Mouse (Mus musculus) MEL (cell line): ENCODE data around the gene Car15. TPM values are rescaled to one million over a fixed set of nuclear protein-coding genes. Genes with fewer than 3 reads are reported as not detected.

Experiments used
- DNase-seq: peaks from one replicate; pipeline ENCODE4 v3.0.0; 2011; ENCODE audit warnings: low read depth, low spot score
- H3K27ac ChIP-seq: 2 replicates; pipeline ENCODE4 v1.5.1; 2012; ENCODE audit warnings: low read depth, mild to moderate bottlenecking, control low read depth, low read length, moderate library complexity; ENCODE audit not compliant: control insufficient read depth
- H3K27me3 ChIP-seq, 2 experiments: fragments of 150-350 bp in 1 of 2; sonication (generic) in 1 of 2; 2 replicates each; pipeline ENCODE4 v1.6.1; 2012; ENCODE audit warnings: low read length in 2 of 2, mild to moderate bottlenecking in 2 of 2, improper control_type of control experiment in 1 of 2, moderate library complexity in 1 of 2; ENCODE audit not compliant: insufficient read depth in 2 of 2, control insufficient read depth in 1 of 2
- H3K36me3 ChIP-seq, 2 experiments: 2 replicates each; pipeline ENCODE4 v1.6.1; 2012 to 2014; ENCODE audit warnings: low read length in 2 of 2, improper control_type of control experiment in 1 of 2, inconsistent platforms in 1 of 2, mild to moderate bottlenecking in 1 of 2; ENCODE audit not compliant: insufficient read depth in 2 of 2, control insufficient read depth in 1 of 2
- H3K4me1 ChIP-seq, 2 experiments: fragments of 150-350 bp in 1 of 2; sonication (generic) in 1 of 2; 2 replicates each; pipeline ENCODE4 v1.6.1; 2012; ENCODE audit warnings: low read length in 2 of 2, improper control_type of control experiment in 1 of 2, mild to moderate bottlenecking in 1 of 2; ENCODE audit not compliant: insufficient read depth in 2 of 2, control insufficient read depth in 1 of 2
- H3K4me3 ChIP-seq, 2 experiments: fragments of 150-350 bp in 1 of 2; sonication (generic) in 1 of 2; 2 replicates each; pipeline ENCODE4 v1.5.1; 2012; ENCODE audit warnings: low read depth in 2 of 2, low read length in 2 of 2, mild to moderate bottlenecking in 2 of 2, moderate library complexity in 2 of 2, control low read depth in 1 of 2, improper control_type of control experiment in 1 of 2; ENCODE audit not compliant: control insufficient read depth in 1 of 2, insufficient read depth in 1 of 2
- H3K79me2 ChIP-seq: 2 replicates; pipeline ENCODE4 v1.6.1; 2012; ENCODE audit warnings: mild to moderate bottlenecking, low read length, moderate library complexity; ENCODE audit not compliant: control insufficient read depth, poor library complexity, insufficient read depth
- H3K9ac ChIP-seq: 2 replicates; pipeline ENCODE4 v1.6.1; 2012; ENCODE audit warnings: low read depth, mild to moderate bottlenecking, control low read depth, low read length, moderate library complexity; ENCODE audit not compliant: control insufficient read depth, poor library complexity, severe bottlenecking
- H3K9me3 ChIP-seq: fragments of 150-350 bp; sonication (generic); replicated peaks from 2 replicates; pipeline ENCODE4 v1.6.1; 2012; ENCODE audit warnings: mild to moderate bottlenecking, low read length, improper control_type of control experiment, moderate library complexity; ENCODE audit not compliant: insufficient read depth
- BHLHE40 ChIP-seq: IDR thresholded peaks from 2 replicates; pipeline ENCODE4 v1.6.1; 2012; ENCODE audit warnings: low read depth, mild to moderate bottlenecking, inconsistent platforms, low read length, improper control_type of control experiment, borderline replicate concordance
- CHD2 ChIP-seq: IDR thresholded peaks from 2 replicates; pipeline ENCODE4 v1.6.1; 2011; ENCODE audit warnings: low read length, improper control_type of control experiment
- CTCF ChIP-seq, 3 experiments: IDR thresholded peaks in 2 of 3; conservative IDR thresholded peaks in 1 of 3; 2 replicates each; pipeline ENCODE4 v1.5.1; 2011 to 2012; ENCODE audit warnings: low read length in 3 of 3, low read depth in 2 of 3, mild to moderate bottlenecking in 2 of 3, improper control_type of control experiment in 1 of 3, inconsistent platforms in 1 of 3, mixed read lengths in 1 of 3, moderate library complexity in 1 of 3; ENCODE audit not compliant: control insufficient read depth in 1 of 3, insufficient read depth in 1 of 3, poor library complexity in 1 of 3, severe bottlenecking in 1 of 3
- E2F4 ChIP-seq: IDR thresholded peaks from 2 replicates; pipeline ENCODE4 v1.6.1; 2011; ENCODE audit warnings: low read depth, low read length, improper control_type of control experiment, borderline replicate concordance
- ELF1 ChIP-seq: IDR thresholded peaks from 2 replicates; pipeline ENCODE4 v1.6.1; 2014; ENCODE audit warnings: low read depth, mild to moderate bottlenecking, inconsistent platforms, low read length, improper control_type of control experiment, moderate library complexity
- EP300 ChIP-seq, 2 experiments: IDR thresholded peaks; 2 replicates each; pipeline ENCODE4 v1.6.1; 2011; ENCODE audit warnings: improper control_type of control experiment in 2 of 2, low read length in 2 of 2, low read depth in 1 of 2, mild to moderate bottlenecking in 1 of 2
- GATA1 ChIP-seq: IDR thresholded peaks from 2 replicates; pipeline ENCODE4 v1.6.1; 2011; ENCODE audit warnings: low read depth, low read length, improper control_type of control experiment
- KAT2A ChIP-seq: conservative IDR thresholded peaks from 2 replicates; pipeline ENCODE4 v1.6.1; 2012; ENCODE audit warnings: low read depth, low read length, improper control_type of control experiment, inconsistent platforms
- MAFK ChIP-seq: IDR thresholded peaks from 2 replicates; pipeline ENCODE4 v1.6.1; 2011; ENCODE audit warnings: low read depth, mild to moderate bottlenecking, low read length, improper control_type of control experiment, borderline replicate concordance
- MAX ChIP-seq: IDR thresholded peaks from 2 replicates; pipeline ENCODE4 v1.6.1; 2011; ENCODE audit warnings: low read length, improper control_type of control experiment
- MAZ ChIP-seq: IDR thresholded peaks from 2 replicates; pipeline ENCODE4 v1.6.1; 2012; ENCODE audit warnings: low read depth, mild to moderate bottlenecking, inconsistent platforms, low read length, improper control_type of control experiment
- MEF2A ChIP-seq: IDR thresholded peaks from 2 replicates; pipeline ENCODE4 v1.6.1; 2014; ENCODE audit warnings: low read depth, mild to moderate bottlenecking, inconsistent platforms, low read length, improper control_type of control experiment; ENCODE audit not compliant: poor library complexity, insufficient replicate concordance, severe bottlenecking; ENCODE audit errors: extremely low read depth
- MYB ChIP-seq: IDR thresholded peaks from 2 replicates; pipeline ENCODE4 v1.6.1; 2011; ENCODE audit warnings: mild to moderate bottlenecking, low read depth, low read length, improper control_type of control experiment
- MYC ChIP-seq: IDR thresholded peaks from 2 replicates; pipeline ENCODE4 v1.6.1; 2011; ENCODE audit warnings: low read depth, mild to moderate bottlenecking, low read length, improper control_type of control experiment, moderate library complexity
- NRF1 ChIP-seq: IDR thresholded peaks from 2 replicates; pipeline ENCODE4 v1.6.1; 2014; ENCODE audit warnings: low read depth, mild to moderate bottlenecking, inconsistent platforms, low read length, improper control_type of control experiment, moderate library complexity; ENCODE audit not compliant: poor library complexity, insufficient read depth, severe bottlenecking
- POLR2A ChIP-seq, 2 experiments: IDR thresholded peaks; 2 replicates each; pipeline ENCODE4 v1.6.1; 2011 to 2012; ENCODE audit warnings: low read length in 2 of 2, mild to moderate bottlenecking in 2 of 2, control low read depth in 1 of 2, improper control_type of control experiment in 1 of 2, low read depth in 1 of 2, moderate library complexity in 1 of 2; ENCODE audit not compliant: control insufficient read depth in 1 of 2, insufficient read depth in 1 of 2, poor library complexity in 1 of 2
- POLR2AphosphoS2 ChIP-seq: IDR thresholded peaks from 2 replicates; pipeline ENCODE4 v1.6.1; 2011; ENCODE audit warnings: low read length, improper control_type of control experiment
- RAD21 ChIP-seq: IDR thresholded peaks from 2 replicates; pipeline ENCODE4 v1.6.1; 2011; ENCODE audit warnings: mild to moderate bottlenecking, low read depth, low read length, improper control_type of control experiment
- RCOR1 ChIP-seq: IDR thresholded peaks from 2 replicates; pipeline ENCODE4 v1.6.1; 2012; ENCODE audit warnings: low read depth, mild to moderate bottlenecking, inconsistent platforms, low read length, improper control_type of control experiment
- SIN3A ChIP-seq: IDR thresholded peaks from 2 replicates; pipeline ENCODE4 v1.6.1; 2012; ENCODE audit warnings: low read length, improper control_type of control experiment, inconsistent platforms
- TCF12 ChIP-seq: IDR thresholded peaks from 2 replicates; pipeline ENCODE4 v1.6.1; 2014; ENCODE audit warnings: low read depth, mild to moderate bottlenecking, inconsistent platforms, low read length, improper control_type of control experiment, moderate library complexity
- UBTF ChIP-seq: IDR thresholded peaks from 2 replicates; pipeline ENCODE4 v1.6.1; 2012; ENCODE audit warnings: low read depth, mild to moderate bottlenecking, inconsistent platforms, low read length, improper control_type of control experiment, moderate library complexity, borderline replicate concordance; ENCODE audit not compliant: insufficient read depth
- USF1 ChIP-seq: IDR thresholded peaks from 2 replicates; pipeline ENCODE4 v1.6.1; 2014; ENCODE audit warnings: low read depth, mild to moderate bottlenecking, inconsistent platforms, low read length, improper control_type of control experiment, moderate library complexity
- USF2 ChIP-seq, 2 experiments: IDR thresholded peaks; 2 replicates each; pipeline ENCODE4 v1.6.1; 2011 to 2012; ENCODE audit warnings: improper control_type of control experiment in 2 of 2, low read length in 2 of 2, borderline replicate concordance in 1 of 2, inconsistent platforms in 1 of 2, low read depth in 1 of 2, mild to moderate bottlenecking in 1 of 2; ENCODE audit not compliant: insufficient read depth in 1 of 2
- ZNF384 ChIP-seq: IDR thresholded peaks from 2 replicates; pipeline ENCODE4 v1.6.1; 2012; ENCODE audit warnings: low read depth, mild to moderate bottlenecking, inconsistent platforms, low read length, improper control_type of control experiment
- polyA plus RNA-seq, 2 experiments: library from polyadenylated mRNA; stranded (reverse) in 1 of 2; unstranded in 1 of 2; fragments of >175 nt in 1 of 2; fragments of >200 nt in 1 of 2; gene quantifications; 2 replicates each; pipeline versions ENCODE4 v1.2.1 to v1.2.4; 2012; ENCODE audit warnings: low replicate concordance in 2 of 2, low read depth in 1 of 2; ENCODE audit not compliant: insufficient read length in 2 of 2, insufficient read depth in 1 of 2, missing spikeins in 1 of 2
- total RNA-seq: library from RNA; depleted of rRNA; stranded (reverse); fragments of 300-350 nt; gene quantifications from 2 replicates; pipeline ENCODE4 v1.2.3, GENCODE M21; 2012

Car15 gene
- total and polyA plus RNA-seq, 3 experiments: 2.0 to 3.6 TPM; not detected in 1

GRCm38 (mm10) chr16:17839976-17840375, 1.8 kb upstream of the Car15 start:
- no peak overlapping the region for H3K4me3 ChIP-seq
- no peak overlapping the region for H3K27ac ChIP-seq
- H3K79me2 ChIP-seq: no peaks in the 10 kb centered on the region
- peaks cover 0 to under 1% of the 10 kb centered on the region in 2 experiments; a peak in 3 of 4 replicates for H3K36me3 ChIP-seq
- H3K9ac ChIP-seq: no peak overlapping the region
- TF ChIP-seq SIN3A (no peak), CHD2 (no peak), NRF1 (no peak), E2F4 (no peak)
- no peaks in the 10 kb centered on the region for H3K27me3 ChIP-seq
- H3K4me1 ChIP-seq: peaks cover 2 to 5% of the 10 kb centered on the region in 2 experiments; a peak in 3 of 4 replicates
- no peaks in the 10 kb centered on the region for H3K9me3 ChIP-seq
- no peak for DNase-seq

GRCm38 (mm10) chr16:17835481-17835880, 2.7 kb downstream of the Car15 start:
- no peaks in the 10 kb centered on the region for H3K79me2 ChIP-seq
- H3K4me3 ChIP-seq: no peak overlapping the region
- H3K27ac ChIP-seq: no peak overlapping the region
- no peak overlapping the region for H3K9ac ChIP-seq
- H3K36me3 ChIP-seq: peaks cover 0 to 9% of the 10 kb centered on the region in 2 experiments; a peak in 2 of 4 replicates
- no peaks in the 10 kb centered on the region for H3K9me3 ChIP-seq
- no peak for DNase-seq
- no peak for TF ChIP-seq MYC
- TF ChIP-seq NRF1: no peak
- no peak for TF ChIP-seq USF2 (IDR thresholded peaks at IDR 0.05; ENCODE audit: borderline replicate concordance in 1 of 2, insufficient read depth in 1 of 2, low read depth in 1 of 2, low read length in 2 of 2)
- TF ChIP-seq BHLHE40: no peak
- no peak for TF ChIP-seq SIN3A
- no peak for TF ChIP-seq POLR2A (IDR thresholded peaks at IDR 0.05; ENCODE audit: control insufficient read depth in 1 of 2, insufficient read depth in 1 of 2, low read depth in 1 of 2, low read length in 2 of 2, poor library complexity in 1 of 2)
- no peak for TF ChIP-seq EP300 (IDR thresholded peaks at IDR 0.05; ENCODE audit: low read depth in 1 of 2, low read length in 2 of 2)
- no peak for TF ChIP-seq USF1
- TF ChIP-seq RAD21: no peak
- no peak for TF ChIP-seq POLR2AphosphoS2
- no peak for TF ChIP-seq MYB
- TF ChIP-seq MAX: no peak
- peaks cover 6 to 10% of the 10 kb centered on the region in 2 experiments for H3K4me1 ChIP-seq
- no peaks in the 10 kb centered on the region for H3K27me3 ChIP-seq

GRCm38 (mm10) chr16:17834543-17834942, 3.6 kb downstream of the Car15 start:
- no peak overlapping the region for H3K4me3 ChIP-seq
- peak overlapping the region; percentile 22; the same call in 1 of the 2 replicates for H3K27ac ChIP-seq
- H3K36me3 ChIP-seq: peaks cover 0 to 9% of the 10 kb centered on the region in 2 experiments; a peak in 2 of 4 replicates
- H3K9me3 ChIP-seq: no peaks in the 10 kb centered on the region
- no peaks in the 10 kb centered on the region for H3K27me3 ChIP-seq
- DNase-seq: peak; percentile 32
- no peaks in the 10 kb centered on the region for H3K79me2 ChIP-seq
- H3K9ac ChIP-seq: no peak overlapping the region
- peaks cover 6 to 10% of the 10 kb centered on the region in 2 experiments for H3K4me1 ChIP-seq
- TF ChIP-seq ELF1: no peak
- TF ChIP-seq MEF2A: no peak
- no peak for TF ChIP-seq ZNF384
- no peak for TF ChIP-seq RAD21
- no peak for TF ChIP-seq MAZ
- no peak for TF ChIP-seq KAT2A
- TF ChIP-seq MYB: peak; percentile 67
- no peak for TF ChIP-seq CTCF (IDR thresholded peaks at IDR 0.05 in 2 of 3, conservative IDR thresholded peaks at IDR 0.05 in 1 of 3; ENCODE audit: control insufficient read depth in 1 of 3, insufficient read depth in 1 of 3, low read depth in 2 of 3, low read length in 3 of 3, poor library complexity in 1 of 3, severe bottlenecking in 1 of 3)
- TF ChIP-seq EP300 (IDR thresholded peaks at IDR 0.05; ENCODE audit: low read depth in 1 of 2, low read length in 2 of 2): peak; percentile 62 to 82; a peak in 3 of 4 replicates
- TF ChIP-seq UBTF: no peak
- peak; percentile 83 for TF ChIP-seq TCF12
- TF ChIP-seq MAFK: no peak
- TF ChIP-seq USF2 (IDR thresholded peaks at IDR 0.05; ENCODE audit: borderline replicate concordance in 1 of 2, insufficient read depth in 1 of 2, low read depth in 1 of 2, low read length in 2 of 2): no peak
- no peak for TF ChIP-seq USF1
- no peak for TF ChIP-seq RCOR1
- peak; percentile 78 for TF ChIP-seq GATA1
